Mouse (Mus musculus) adrenal gland (tissue): ENCODE data around the gene Stat5a.

Experiments used
- intact Hi-C: fragments of 180-260 bp; cut with DNase I; formaldehyde crosslinking; loops from one replicate; pipeline ENCODE4 v1.15.1; 2025

Gene Stat5a

GRCm38 (mm10) chr11:100836923-100837702 lies 22.0 kb upstream of the Stat5a start:
- intact Hi-C loops, result no loop called here

GRCm38 (mm10) chr11:100838894-100839293 lies 20.3 kb upstream of the Stat5a start:
- intact Hi-C loops, result no loop called here

GRCm38 (mm10) chr11:100839523-100839922 lies 19.6 kb upstream of the Stat5a start:
- intact Hi-C loops, result no loop called here

GRCm38 (mm10) chr11:100840866-100841265 lies 18.3 kb upstream of the Stat5a start:
- intact Hi-C loops, result no loop called here

- intact Hi-C loops, result no loop called here
Observed at GRCm38 (mm10) chr11:100842025-100842424, 17.1 kb upstream of the Stat5a start.

- intact Hi-C loops, result no loop called here
Observed at GRCm38 (mm10) chr11:100843070-100843669, 16.0 kb upstream of the Stat5a start.

- intact Hi-C loops, result no loop called here
Observed at GRCm38 (mm10) chr11:100844121-100844520, 15.0 kb upstream of the Stat5a start.

- intact Hi-C loops, result no loop called here
Observed at GRCm38 (mm10) chr11:100845793-100846192, 13.4 kb upstream of the Stat5a start.

- intact Hi-C loops, result no loop called here
Observed at GRCm38 (mm10) chr11:100847572-100847971, 11.6 kb upstream of the Stat5a start.

GRCm38 (mm10) chr11:100848080-100848479 lies 11.1 kb upstream of the Stat5a start:
- intact Hi-C loops, result no loop called here

GRCm38 (mm10) chr11:100848789-100849379 lies 10.3 kb upstream of the Stat5a start:
- intact Hi-C loops, result no loop called here

- intact Hi-C loops, result no loop called here
Observed at GRCm38 (mm10) chr11:100849456-100850037, 9.6 kb upstream of the Stat5a start.

GRCm38 (mm10) chr11:100850038-100850777 lies 8.9 kb upstream of the Stat5a start, which contains the start of gene Stat5b:
Stat5b (minus strand) TSS chr11:100850724.
- intact Hi-C loops, result no loop called here

GRCm38 (mm10) chr11:100850778-100851528 lies 8.2 kb upstream of the Stat5a start:
- intact Hi-C loops, result no loop called here

- intact Hi-C loops, result no loop called here
Observed at GRCm38 (mm10) chr11:100852088-100852487, 7.1 kb upstream of the Stat5a start.

- intact Hi-C loops, result no loop called here
Observed at GRCm38 (mm10) chr11:100853018-100853417, 6.1 kb upstream of the Stat5a start.

- intact Hi-C loops, result no loop called here
Observed at GRCm38 (mm10) chr11:100854268-100854667, 4.9 kb upstream of the Stat5a start.

- intact Hi-C loops, result loop anchor here (5.0 kb wide), 1 partner anchor 73 kb away; no protein-coding TSS in a partner anchor
Observed at GRCm38 (mm10) chr11:100855178-100855577, 4.0 kb upstream of the Stat5a start.

GRCm38 (mm10) chr11:100857960-100858359 lies 1.2 kb upstream of the Stat5a start:
- intact Hi-C loops, result loop anchor here (5.0 kb wide), 1 partner anchor 76 kb away; no protein-coding TSS in a partner anchor

GRCm38 (mm10) chr11:100859579-100860075 lies 476 bp downstream of the Stat5a start:
- intact Hi-C loops, result loop anchor here (5.0 kb wide), 1 partner anchor 77 kb away; no protein-coding TSS in a partner anchor
